8 mouse cellular contexts compared by ENCODE assay signal in the genomic region with DNA sequence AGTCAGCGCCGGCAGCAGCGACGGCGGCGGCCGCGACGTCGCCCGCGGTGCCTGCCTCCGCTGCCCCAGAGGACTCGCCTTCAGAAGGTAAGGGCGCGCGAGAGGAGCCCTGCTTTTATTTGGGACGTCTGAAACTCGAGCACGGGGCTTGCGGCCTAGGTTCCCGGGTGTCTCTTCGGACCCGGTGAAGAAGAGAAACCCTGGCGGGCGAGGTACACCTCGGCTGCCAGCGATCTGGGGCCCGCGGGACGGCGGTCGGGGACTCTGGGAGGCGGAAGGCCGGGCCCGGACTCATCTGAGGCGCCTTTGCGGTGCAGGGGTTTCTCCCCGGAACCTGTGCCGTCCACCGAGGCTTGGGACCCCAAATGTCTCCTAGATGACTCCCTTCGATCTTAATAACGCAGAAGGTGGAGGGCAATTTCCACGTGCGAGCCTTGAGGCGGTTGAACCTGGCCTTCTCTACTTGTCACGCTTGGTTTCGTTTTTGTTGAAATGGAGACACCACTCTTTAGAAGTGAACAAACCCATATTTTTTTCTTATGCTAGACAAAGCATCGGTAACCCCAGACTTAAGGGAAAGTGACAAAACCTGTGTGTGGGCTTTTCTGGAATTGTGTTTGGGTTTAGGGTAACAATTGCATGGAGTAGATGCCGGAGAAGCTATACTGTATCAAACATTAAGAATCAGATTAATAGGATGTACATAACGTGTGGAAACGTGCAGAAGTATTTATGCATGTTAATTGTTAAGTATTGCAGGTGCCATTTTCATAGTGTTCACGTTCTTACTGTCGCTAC. TPM values are rescaled to one million over a fixed set of nuclear protein-coding genes. Genes with fewer than 3 reads are reported as not detected.
DNase-seq lines count a peak whose midpoint lies in the region; ATAC-seq and TF ChIP-seq lines count a peak whose summit lies in the region.

No protein-coding gene starts in this region.

- peak overlapping the region; percentile 90 for H3K9ac ChIP-seq in ES-E14 (ENCODE audit: insufficient read depth, low read depth, low read length, poor library complexity, severe bottlenecking)
- peak overlapping the region; percentile 93 for H3K9ac ChIP-seq in heart, embryonic 15.5 days
- peak overlapping the region; percentile 98 for H3K9ac ChIP-seq in liver, embryonic 15.5 days

- H3K27ac ChIP-seq in ES-E14 (ENCODE audit: insufficient read depth, low read depth, low read length, poor library complexity, severe bottlenecking), result peak overlapping the region; percentile 52
- H3K27ac ChIP-seq in heart, embryonic 15.5 days, result peak overlapping the region; percentile 96
- peak overlapping the region; percentile 97 for H3K27ac ChIP-seq in liver, embryonic 15.5 days (replicated peaks)

- ATAC-seq in heart, embryonic 15.5 days (replicated peaks; ENCODE audit: insufficient number of reproducible peaks, insufficient read depth, low FRiP score, low read depth), result peak; percentile 28
- ATAC-seq in liver, embryonic 15.5 days (ENCODE audit: insufficient read depth), result peak; percentile 44

- peak; percentile 67 for DNase-seq in kidney, postnatal 10 days
- no peak for DNase-seq in kidney, adult 18-20 months
- no peak for DNase-seq in ES-E14 (ENCODE audit: low read depth, low spot score)
- peak; percentile 56 for DNase-seq in brain, adult 2 months (ENCODE audit: low read depth, low spot score)
- peak; percentile 41 to 47 for DNase-seq in spleen, postnatal 36 days (ENCODE audit: low spot score in 2 of 2)
- no peak for DNase-seq in retina, postnatal 1 day

- H3K4me2 ChIP-seq in heart, embryonic 15.5 days, result peak overlapping the region; percentile 71
- H3K4me2 ChIP-seq in liver, embryonic 15.5 days, result peak overlapping the region; percentile 76

- H3K4me3 ChIP-seq in ES-E14 (ENCODE audit: insufficient read depth in 1 of 2, low read depth in 1 of 2, low read length in 2 of 2, poor library complexity in 1 of 2, severe bottlenecking in 1 of 2), result peak overlapping the region; percentile 83 to 84
- peak overlapping the region; percentile 81 for H3K4me3 ChIP-seq in heart, embryonic 15.5 days
- peak overlapping the region; percentile 97 for H3K4me3 ChIP-seq in liver, embryonic 15.5 days (replicated peaks)

- under 1% methylated on average over 54 of the region's 54 CpGs for WGBS in heart, embryonic 15.5 days
- under 1% methylated on average over 54 of the region's 54 CpGs for WGBS in liver, embryonic 15.5 days (ENCODE audit: insufficient replicate concordance)

- peaks cover 4 to 6% of the 10 kb centered on the region in 2 experiments; a peak in 3 of 4 replicates for H3K4me1 ChIP-seq in ES-E14 (ENCODE audit: control insufficient read depth in 2 of 2, insufficient read depth in 2 of 2, low read length in 2 of 2, poor library complexity in 1 of 2)
- peaks cover 14% of the 10 kb centered on the region for H3K4me1 ChIP-seq in heart, embryonic 15.5 days (replicated peaks)
- H3K4me1 ChIP-seq in liver, embryonic 15.5 days (replicated peaks), result peaks cover 38% of the 10 kb centered on the region

- H3K27me3 ChIP-seq in heart, embryonic 15.5 days, result no peaks in the 10 kb centered on the region
- H3K27me3 ChIP-seq in liver, embryonic 15.5 days, result no peaks in the 10 kb centered on the region

- H3K9me3 ChIP-seq in ES-E14 (ENCODE audit: control insufficient read depth, insufficient read depth, low read depth, low read length), result no peaks in the 10 kb centered on the region
- no peaks in the 10 kb centered on the region for H3K9me3 ChIP-seq in heart, embryonic 15.5 days (replicated peaks)
- H3K9me3 ChIP-seq in liver, embryonic 15.5 days (replicated peaks), result no peaks in the 10 kb centered on the region

- in situ Hi-C loops in ES-E14 (cut with MboI; ENCODE audit: low sequenced_read_pairs in 2 of 2, unreplicated experiment in 2 of 2), result no loop called here

- peaks cover 12% of the 10 kb centered on the region; the same call in 1 of the 2 replicates for H3K36me3 ChIP-seq in ES-E14 (ENCODE audit: control insufficient read depth, insufficient read depth, low read length, poor library complexity, severe bottlenecking)
- peaks cover 12% of the 10 kb centered on the region; the same call in 1 of the 2 replicates for H3K36me3 ChIP-seq in heart, embryonic 15.5 days
- H3K36me3 ChIP-seq in liver, embryonic 15.5 days (replicated peaks), result peaks cover 33% of the 10 kb centered on the region

TF ChIP-seq in ES-E14, 5 proteins besides CTCF, POLR2A, EP300 and RAD21:
- no peak for TF ChIP-seq HCFC1 (IDR thresholded peaks at IDR 0.05; ENCODE audit: borderline replicate concordance, insufficient read depth, low read length)
- no peak for TF ChIP-seq ZC3H11A (IDR thresholded peaks at IDR 0.05; ENCODE audit: borderline replicate concordance, low read depth, low read length)
- TF ChIP-seq CHD2 (IDR thresholded peaks at IDR 0.05; ENCODE audit: low read depth, low read length), result no peak
- TF ChIP-seq ZNF384 (IDR thresholded peaks at IDR 0.05; ENCODE audit: low read depth, low read length), result no peak
- no peak for TF ChIP-seq MAFK (IDR thresholded peaks at IDR 0.05; ENCODE audit: insufficient read depth, low read depth, low read length)

RNA-seq across cellular contexts. Expression of gene Fnbp4, which starts 0.8 kb away (rescaled TPM):
- total RNA-seq in ES-E14 (2012; rRNA removed), result 91.4 and 124 TPM in 2 replicates
- polyA plus RNA-seq in heart, embryonic 15.5 days (2015; fragmentation: Nextera tagmentation; extraction: Ambion mirVana), result 46.1 and 59.4 TPM in 2 replicates
- polyA plus RNA-seq in liver, embryonic 15.5 days (2015; fragmentation: Nextera tagmentation; extraction: Ambion mirVana), result 27.3 and 28.0 TPM in 2 replicates

RNA-seq across cellular contexts. Expression of gene Agbl2, which starts 36.6 kb away (rescaled TPM):
- total RNA-seq in ES-E14 (2012; rRNA removed), result 0.16 and 0.27 TPM in 2 replicates
- polyA plus RNA-seq in heart, embryonic 15.5 days (2015; fragmentation: Nextera tagmentation; extraction: Ambion mirVana), result 1.4 and 1.7 TPM in 2 replicates
- polyA plus RNA-seq in liver, embryonic 15.5 days (2015; fragmentation: Nextera tagmentation; extraction: Ambion mirVana), result 0.03 TPM in 1 of 2 replicates, not detected in the other

Comparison
In these comparisons a context has a peak if more than half of its experiments do, and no peak if none do; other contexts are left out.
1. DNase-seq: peak in kidney, postnatal 10 days (single experiment), brain, adult 2 months (single experiment) and spleen, postnatal 36 days (2 of 2); none in kidney, adult 18-20 months (single experiment), ES-E14 (single experiment) and retina, postnatal 1 day (single experiment).
2. Peak in every context shown above with its lines, with median percentiles within 50 percentile points of each other: H3K27ac ChIP-seq, H3K4me3 ChIP-seq and H3K9ac ChIP-seq.